Mouse (Mus musculus) brain, embryonic 14.5 days (tissue): Measurements from ENCODE around the gene 2310061N02Rik. TPM values are rescaled to one million over a fixed set of nuclear protein-coding genes. Genes with fewer than 3 reads are reported as not detected.

Source experiments
- DNase-seq: peaks from one replicate; pipeline ENCODE4 v3.0.0-alpha.2; 2011; ENCODE audit warnings: low read depth
- CTCF ChIP-seq: fragments of 200-500 bp; IDR thresholded peaks from 2 replicates; pipeline ENCODE4 v1.5.1; 2012; ENCODE audit warnings: inconsistent platforms, mild to moderate bottlenecking, moderate library complexity, borderline replicate concordance; ENCODE audit not compliant: insufficient read depth, insufficient read length; ENCODE audit errors: extremely low read depth
- POLR2A ChIP-seq: fragments of 200-500 bp; IDR thresholded peaks from 2 replicates; pipeline ENCODE4 v1.6.1; 2012; ENCODE audit warnings: mild to moderate bottlenecking, inconsistent platforms, borderline replicate concordance; ENCODE audit not compliant: poor library complexity, insufficient read depth, insufficient read length, severe bottlenecking; ENCODE audit errors: extremely low read depth
- polyA plus RNA-seq: library from polyadenylated mRNA; depleted of rRNA; stranded (reverse); fragments of >200 nt; gene quantifications from 2 replicates; pipeline ENCODE4 v1.2.3, GENCODE M21; 2012; rRNA removed

The 2310061N02Rik gene
- polyA plus RNA-seq, 1 experiment, result not detected

DNA sequence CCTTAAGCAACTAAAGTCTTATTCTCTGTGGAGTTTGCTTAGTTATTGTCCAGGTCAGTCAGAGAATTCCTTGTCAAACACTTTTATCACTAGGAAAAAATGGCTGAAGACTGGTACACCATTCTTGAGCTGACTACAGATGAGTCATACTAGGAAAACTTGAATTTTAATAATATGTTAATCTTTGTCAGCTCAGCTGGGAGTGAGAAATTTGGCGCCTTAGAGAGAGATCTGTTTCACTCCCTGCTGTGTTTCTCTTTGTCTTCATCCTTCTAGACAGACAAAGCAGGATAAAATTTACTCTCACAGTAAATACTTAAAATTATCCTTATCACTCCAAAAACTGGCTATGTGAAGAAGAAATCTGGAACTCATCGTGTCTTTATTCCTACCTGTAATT, 26.5 kb downstream of the 2310061N02Rik start:
- TF ChIP-seq POLR2A, result no peak
- TF ChIP-seq CTCF, result no peak
- peak; percentile 73 for DNase-seq

DNA sequence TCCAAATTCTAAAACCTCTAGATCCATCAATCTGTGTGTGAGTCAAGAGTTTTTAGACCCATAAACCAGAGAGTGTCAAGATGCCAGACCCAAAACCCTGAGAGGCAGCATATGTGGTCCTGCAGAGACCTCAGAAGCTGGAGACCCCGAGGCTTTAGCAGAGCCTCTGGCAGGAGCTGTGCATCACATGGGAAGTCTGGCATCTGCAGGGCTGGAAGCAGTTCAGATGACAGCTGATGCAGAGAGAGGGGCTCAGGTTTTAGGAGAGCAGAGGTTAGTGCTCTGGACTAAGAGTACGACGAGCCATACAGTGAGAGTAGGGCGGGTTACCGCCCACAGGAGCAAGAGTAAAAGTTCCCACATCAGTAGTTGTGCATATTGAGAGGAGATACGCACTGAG, 28.7 kb downstream of the 2310061N02Rik start:
- TF ChIP-seq POLR2A, result no peak
- TF ChIP-seq CTCF, result no peak
- DNase-seq, result no peak

DNA sequence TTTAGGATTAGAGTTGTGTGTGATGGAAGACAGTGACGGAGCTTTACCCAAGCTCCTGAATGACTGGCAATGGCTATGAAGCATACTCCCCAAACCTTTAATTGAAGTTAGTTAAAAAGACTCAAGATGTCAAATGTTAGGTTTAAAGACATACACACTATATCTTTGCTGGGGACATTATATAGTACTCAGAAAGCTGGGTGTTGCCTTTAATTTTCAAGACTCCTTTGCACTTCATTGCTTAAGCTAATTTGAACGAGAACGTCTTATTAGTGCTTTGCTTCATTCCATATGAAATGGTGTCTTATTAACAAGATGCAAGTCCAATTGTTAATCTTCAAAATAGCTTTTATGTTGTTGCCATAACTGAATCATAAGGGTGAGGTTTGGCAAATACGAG, 36.2 kb downstream of the 2310061N02Rik start, which contains the start of gene Krtap27-1:
Gene Krtap27-1, minus strand, starts transcription at position 101 of the 400 bp plus-strand sequence.
- no peak for TF ChIP-seq POLR2A
- no peak for TF ChIP-seq CTCF
- no peak for DNase-seq

DNA sequence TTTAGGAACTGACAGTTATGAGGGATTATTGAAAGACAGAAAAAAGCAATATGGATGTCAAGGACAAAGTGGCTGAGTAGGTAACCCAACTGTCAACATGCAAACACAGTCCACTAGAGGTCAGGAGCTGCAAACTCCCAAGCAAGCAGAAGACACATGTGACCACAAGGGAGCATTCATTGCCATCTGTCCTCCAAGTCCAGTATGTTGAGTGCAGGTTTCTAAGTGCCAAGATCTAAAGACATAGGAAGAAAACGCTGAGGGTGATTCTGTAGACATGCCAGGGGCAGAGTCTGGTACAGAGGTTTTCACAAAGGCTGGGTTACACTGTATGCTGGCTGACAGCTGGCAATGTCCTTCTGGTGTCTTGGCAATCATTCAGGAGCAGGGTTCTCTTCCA, 50.3 kb downstream of the 2310061N02Rik start:
- peak; percentile 63 for DNase-seq

More for the DNA sequence above, 50.3 kb downstream of the 2310061N02Rik start:
- peak; percentile 28; the same call in 1 of the 2 replicates for TF ChIP-seq CTCF
- no peak for TF ChIP-seq POLR2A

Other genes starting within 250 kb of the 2310061N02Rik start
- gene Cldn17, start 201.0 kb downstream of the 2310061N02Rik start, polyA plus RNA-seq, result not detected in 2 replicates
- gene Cldn8, start 144.8 kb downstream of the 2310061N02Rik start, polyA plus RNA-seq, result 0.18 and 0.21 TPM in 2 replicates
- gene Krtap24-1, start 95.7 kb downstream of the 2310061N02Rik start, polyA plus RNA-seq, result not detected in 2 replicates
- gene 2310079G19Rik, start 80.3 kb downstream of the 2310061N02Rik start, polyA plus RNA-seq, result not detected in 2 replicates
- not detected in 2 replicates for gene Krtap26-1, start 60.2 kb downstream of the 2310061N02Rik start, polyA plus RNA-seq
- gene Krtap27-1, start 36.3 kb downstream of the 2310061N02Rik start, polyA plus RNA-seq, result not detected in 2 replicates
- gene Krtap13-1, start 20.9 kb upstream of the 2310061N02Rik start, polyA plus RNA-seq, result not detected in 2 replicates
- gene Krtap13, start 43.7 kb upstream of the 2310061N02Rik start, polyA plus RNA-seq, result not detected in 2 replicates
- not detected in 2 replicates for gene 2310034C09Rik, start 50.9 kb upstream of the 2310061N02Rik start, polyA plus RNA-seq
- gene 2310057N15Rik, start 66.2 kb upstream of the 2310061N02Rik start, polyA plus RNA-seq, result not detected in 2 replicates
- not detected in 2 replicates for gene Gm5965, start 69.9 kb upstream of the 2310061N02Rik start, polyA plus RNA-seq
- not detected in 2 replicates for gene Gm20741, start 104.3 kb upstream of the 2310061N02Rik start, polyA plus RNA-seq
- gene Krtap15, start 112.3 kb upstream of the 2310061N02Rik start, polyA plus RNA-seq, result not detected in 2 replicates
- not detected in 2 replicates for gene Krtap14, start 118.2 kb upstream of the 2310061N02Rik start, polyA plus RNA-seq
- gene Krtap19-1, start 161.4 kb upstream of the 2310061N02Rik start, polyA plus RNA-seq, result not detected in 2 replicates
- gene Krtap19-2, start 166.3 kb upstream of the 2310061N02Rik start, polyA plus RNA-seq, result not detected in 2 replicates
- gene Krtap19-3, start 170.1 kb upstream of the 2310061N02Rik start, polyA plus RNA-seq, result not detected in 2 replicates
- gene Krtap19-4, start 177.1 kb upstream of the 2310061N02Rik start, polyA plus RNA-seq, result not detected in 2 replicates
- gene Krtap19-5, start 188.5 kb upstream of the 2310061N02Rik start, polyA plus RNA-seq, result not detected in 2 replicates
- gene Krtap19-9b, start 224.3 kb upstream of the 2310061N02Rik start, polyA plus RNA-seq, result not detected in 2 replicates